Mouse (Mus musculus) layer of hippocampus, adult 9-10 months (tissue): ENCODE data around the gene Plxna4.

Experiments used
- DNase-seq: peaks from one replicate; pipeline ENCODE4 v3.0.0; 2022; ENCODE audit warnings: low spot score

The Plxna4 gene

GRCm38 (mm10) chr6:32588056-32588671 lies at the start of gene Plxna4:
Plxna4 (minus strand) TSS chr6:32588192.
- no peak for DNase-seq

GRCm38 (mm10) chr6:32637568-32638183 lies 49.7 kb upstream of the Plxna4 start:
- peak; percentile 41 for DNase-seq

- DNase-seq = no peak
These were observed 22.7 kb upstream of the Plxna4 start for GRCm38 (mm10) chr6:32610712-32611111.

GRCm38 (mm10) chr6:32606787-32607186 lies 18.8 kb upstream of the Plxna4 start:
- no peak for DNase-seq

- DNase-seq = no peak
These were observed 17.6 kb upstream of the Plxna4 start for GRCm38 (mm10) chr6:32605581-32605980.

GRCm38 (mm10) chr6:32604901-32605300 lies 16.9 kb upstream of the Plxna4 start:
- DNase-seq = no peak

- no peak for DNase-seq
These were observed 14.1 kb upstream of the Plxna4 start for GRCm38 (mm10) chr6:32602130-32602529.

GRCm38 (mm10) chr6:32601306-32601705 lies 13.3 kb upstream of the Plxna4 start:
- no peak for DNase-seq

GRCm38 (mm10) chr6:32595591-32595990 lies 7.6 kb upstream of the Plxna4 start:
- no peak for DNase-seq

- DNase-seq = peak; percentile 74
These were observed 3.2 kb upstream of the Plxna4 start for GRCm38 (mm10) chr6:32590979-32591758.

GRCm38 (mm10) chr6:32589632-32590031 lies 1.6 kb upstream of the Plxna4 start:
- no peak for DNase-seq

GRCm38 (mm10) chr6:32587136-32588009 lies 619 bp downstream of the Plxna4 start:
- no peak for DNase-seq

- DNase-seq = no peak
These were observed 1.2 kb downstream of the Plxna4 start for GRCm38 (mm10) chr6:32586821-32587135.

GRCm38 (mm10) chr6:32586390-32586789 lies 1.6 kb downstream of the Plxna4 start:
- DNase-seq = no peak

- no peak for DNase-seq
These were observed 2.8 kb downstream of the Plxna4 start for GRCm38 (mm10) chr6:32585211-32585610.

GRCm38 (mm10) chr6:32584243-32584880 lies 3.6 kb downstream of the Plxna4 start:
- no peak for DNase-seq

GRCm38 (mm10) chr6:32583582-32583981 lies 4.4 kb downstream of the Plxna4 start:
- DNase-seq = no peak

GRCm38 (mm10) chr6:32571485-32571884 lies 16.5 kb downstream of the Plxna4 start:
- no peak for DNase-seq

GRCm38 (mm10) chr6:32570445-32570844 lies 17.5 kb downstream of the Plxna4 start:
- DNase-seq = no peak

- DNase-seq = no peak
These were observed 18.1 kb downstream of the Plxna4 start for GRCm38 (mm10) chr6:32569919-32570318.

GRCm38 (mm10) chr6:32546915-32547314 lies 41.1 kb downstream of the Plxna4 start:
- DNase-seq = no peak

- no peak for DNase-seq
These were observed 44.0 kb downstream of the Plxna4 start for GRCm38 (mm10) chr6:32544021-32544420.
